Mouse (Mus musculus): ENCODE data around the gene Hyal1.

The Hyal1 gene

DNA sequence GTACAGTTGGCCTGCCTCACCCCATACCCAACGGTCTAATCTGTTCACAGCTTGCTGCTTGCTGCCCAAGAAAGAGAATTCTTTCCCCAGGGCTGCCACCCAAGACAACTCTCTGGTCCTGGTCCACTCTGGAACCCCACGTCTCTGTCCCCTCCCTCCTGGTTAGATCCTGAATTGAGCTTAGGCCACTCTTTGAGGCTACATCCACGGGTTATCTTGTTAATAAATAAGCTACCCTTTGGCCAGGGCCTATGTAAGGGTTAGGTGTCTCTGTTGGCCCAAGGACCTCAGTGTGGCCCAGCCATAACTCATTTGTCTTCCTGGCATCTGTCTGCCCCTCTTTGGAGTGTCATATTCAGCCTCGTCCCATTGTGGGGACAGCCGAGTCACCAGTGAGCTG lies 21.7 kb downstream of the Hyal1 start:
- no peak for DNase-seq

DNA sequence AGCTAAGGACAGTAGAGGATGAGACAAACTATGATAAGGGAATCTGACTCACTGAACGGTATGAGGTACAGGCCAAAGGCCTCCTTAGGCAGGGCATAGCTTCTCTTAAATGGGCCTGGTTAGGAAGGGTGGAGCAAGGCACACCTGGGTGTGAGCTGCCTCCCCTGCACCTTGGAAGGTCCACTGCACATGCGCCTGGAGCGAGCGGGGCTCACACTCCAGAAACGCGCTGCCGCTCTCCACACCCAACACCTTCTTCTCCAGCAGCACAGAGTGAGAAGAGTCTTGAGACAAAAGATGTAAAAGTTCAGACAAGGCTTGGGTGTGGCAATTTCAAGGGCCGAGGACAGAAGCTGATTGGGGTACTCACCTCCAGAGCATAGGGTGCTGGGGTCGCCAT lies 22.7 kb downstream of the Hyal1 start:
- no peak for DNase-seq

DNA sequence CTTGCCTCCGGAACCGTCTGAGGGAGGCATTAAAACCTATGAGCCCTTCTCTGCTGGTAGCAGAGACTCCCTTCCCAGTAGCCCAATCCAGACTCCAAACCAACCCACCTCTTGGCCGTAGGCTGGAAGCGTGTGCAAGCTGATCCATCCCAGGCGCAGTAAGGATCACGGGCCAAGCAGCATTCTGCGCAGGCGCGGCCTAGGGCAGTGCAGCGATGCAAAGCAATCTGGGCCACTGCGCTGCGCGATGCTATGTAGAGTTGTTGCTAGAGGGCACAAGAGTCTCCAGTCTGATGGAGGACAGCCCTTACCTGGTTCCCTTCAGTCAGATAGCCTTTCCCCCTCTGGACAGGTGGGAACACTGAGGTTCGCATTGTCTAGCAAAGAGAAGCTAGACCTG lies 23.1 kb downstream of the Hyal1 start:
- no peak for DNase-seq

DNA sequence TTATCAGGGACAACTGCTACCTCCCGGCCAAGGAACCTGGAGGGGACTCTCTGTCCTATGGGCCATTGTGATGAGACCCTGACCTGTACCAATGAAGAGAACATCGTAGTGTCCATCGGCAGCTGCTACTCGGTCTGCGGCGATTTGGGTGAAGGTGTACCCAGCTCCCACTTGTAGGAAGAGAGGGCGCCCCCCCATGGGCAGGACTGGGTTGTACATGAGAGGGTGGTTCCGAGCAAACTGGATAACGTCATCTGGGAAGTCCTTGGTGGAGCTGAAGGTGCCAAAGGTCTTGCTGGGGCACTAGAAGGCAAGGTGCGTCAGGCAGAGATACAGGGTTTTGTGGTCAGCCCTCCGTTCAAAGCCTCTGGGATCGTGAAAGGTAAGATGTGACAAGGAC lies 24.0 kb downstream of the Hyal1 start:
- no peak for DNase-seq

DNA sequence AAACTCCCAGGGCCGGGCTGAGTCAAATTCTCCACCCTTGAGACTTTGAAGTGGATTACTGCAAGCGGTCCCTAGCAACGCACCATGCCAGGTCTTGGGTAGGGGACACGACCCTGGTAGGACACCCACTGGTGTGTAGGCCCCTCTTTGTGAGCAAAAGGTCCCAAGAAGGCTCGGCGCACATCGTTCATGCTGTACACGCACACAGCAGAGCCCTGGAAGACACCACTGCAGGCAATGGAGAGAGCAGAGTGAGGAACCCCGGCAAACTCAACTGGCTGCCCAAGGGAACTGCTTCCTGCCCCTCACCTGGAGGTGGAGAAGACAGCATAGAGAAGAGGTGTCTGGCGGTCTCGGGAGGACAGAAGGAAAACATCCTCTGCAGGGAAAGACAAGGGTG lies 24.5 kb downstream of the Hyal1 start:
- no peak for DNase-seq

DNA sequence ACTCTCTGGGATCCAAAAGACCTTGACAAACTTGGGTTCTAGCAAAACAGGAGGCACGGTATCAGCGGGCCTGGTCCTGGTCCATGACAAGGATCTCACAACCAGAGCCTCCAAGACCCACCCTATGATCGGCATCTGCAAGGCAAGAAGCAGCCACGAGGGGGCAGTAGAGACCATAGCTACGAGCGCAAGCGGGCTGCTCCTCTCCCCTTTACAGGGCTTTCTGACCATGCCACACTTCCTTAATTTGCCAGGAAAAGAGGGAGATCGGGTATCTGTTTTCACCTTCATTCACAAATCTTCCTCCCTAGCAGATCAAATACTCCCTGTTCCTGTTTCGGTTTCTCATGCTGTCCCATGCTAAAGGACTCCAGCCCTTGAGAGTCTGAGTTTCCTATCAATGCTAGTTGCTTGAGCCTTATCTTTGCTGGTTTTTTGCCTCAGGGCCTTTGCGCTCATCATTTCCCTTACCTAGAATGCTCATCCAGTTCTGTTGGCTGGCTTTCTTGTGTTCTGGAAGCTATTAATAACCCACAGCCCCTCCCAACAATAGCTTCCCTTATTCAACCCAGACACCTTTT lies 25.4 kb downstream of the Hyal1 start:
- peak; percentile 76 to 93 for DNase-seq

DNA sequence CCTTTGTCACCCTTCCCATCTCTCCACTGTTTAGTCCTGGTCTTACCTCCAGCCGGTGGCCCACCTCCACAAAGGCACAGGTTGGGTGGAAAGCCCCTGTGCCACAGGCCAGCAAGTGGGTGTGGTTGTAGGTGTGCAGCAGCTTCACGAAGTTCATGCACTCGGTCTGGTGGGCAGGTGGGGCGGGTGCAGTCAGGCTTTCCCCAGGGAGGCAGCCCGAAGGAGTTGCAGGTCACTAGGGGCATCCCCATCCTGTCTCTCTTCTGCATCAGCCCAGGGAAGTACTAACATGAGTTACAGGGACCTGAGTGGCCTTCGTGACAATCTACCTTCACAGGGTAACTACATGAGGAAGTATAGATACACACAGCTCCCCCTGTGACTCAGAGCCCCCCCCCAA lies 26.5 kb downstream of the Hyal1 start:
- peak in 1 of 2 experiments; percentile 33 for DNase-seq

DNA sequence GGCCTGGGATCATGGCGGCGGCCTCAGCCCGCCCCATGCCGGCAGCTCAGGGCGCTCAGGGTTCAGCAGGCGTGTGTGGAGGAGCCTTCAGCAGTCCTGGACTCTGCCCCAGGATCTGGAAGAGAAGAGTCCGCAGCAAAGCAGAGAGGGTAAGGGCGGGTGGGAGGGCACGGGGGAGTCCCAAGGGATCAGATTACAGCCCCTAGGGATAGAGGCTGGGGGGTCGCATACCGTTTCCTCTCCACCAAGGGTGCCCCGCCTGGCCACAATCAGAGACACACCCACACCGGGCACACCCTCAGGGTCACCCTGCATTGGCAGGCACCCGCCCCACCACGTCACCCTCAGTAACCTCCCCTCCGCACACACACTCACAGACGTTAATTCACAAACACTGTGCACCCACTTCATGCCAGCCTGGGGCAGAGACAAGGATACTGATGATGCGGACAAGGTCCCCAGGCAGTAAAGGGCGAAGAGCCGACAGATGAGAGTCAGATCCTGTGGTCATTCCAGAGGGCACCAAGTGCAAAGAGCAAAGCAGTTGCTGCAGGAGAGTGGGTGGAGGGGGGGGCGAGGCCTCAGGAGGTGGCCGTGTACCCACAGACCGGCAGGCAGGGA lies 28.4 kb downstream of the Hyal1 start:
- no peak for DNase-seq

DNA sequence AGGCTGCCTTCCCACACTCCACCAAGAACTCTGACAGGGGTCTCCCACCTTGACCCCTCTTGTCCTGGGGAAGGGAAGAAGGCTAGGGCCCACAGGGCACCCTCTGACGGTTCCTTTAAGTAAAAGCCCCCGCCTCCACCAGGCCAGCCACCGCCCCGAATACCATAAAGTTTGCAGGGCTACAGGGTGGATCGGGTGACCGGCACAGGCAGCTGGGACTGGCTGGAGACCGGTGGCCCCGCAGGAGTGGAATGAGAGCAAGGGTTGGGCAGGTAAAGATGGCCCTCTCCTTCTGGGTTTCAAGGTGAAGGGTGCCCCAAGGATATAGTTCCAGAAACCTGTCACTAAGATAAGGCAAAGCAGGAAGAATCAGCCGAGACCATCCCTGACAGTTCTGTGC lies 29.9 kb downstream of the Hyal1 start:
- no peak for DNase-seq

DNA sequence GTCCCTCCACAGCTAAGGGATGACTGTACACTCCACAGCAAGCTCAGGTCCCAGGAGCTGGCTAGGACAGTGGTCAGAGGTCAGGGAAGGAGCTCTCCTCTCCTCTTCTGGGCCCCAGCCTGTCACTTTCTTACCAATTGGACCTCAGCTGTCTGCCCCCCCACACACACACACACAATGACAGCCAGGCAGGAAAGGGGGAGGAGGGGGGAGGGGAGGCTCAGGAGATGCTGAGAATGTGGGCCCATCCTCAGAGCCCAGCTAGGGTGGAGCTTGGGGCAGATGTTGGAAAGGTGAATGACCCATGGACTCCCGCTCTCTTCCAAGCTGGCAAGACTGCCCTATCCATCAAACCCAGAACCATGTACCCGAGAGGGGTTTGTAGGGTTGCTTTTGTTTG lies 30.3 kb downstream of the Hyal1 start:
- no peak for DNase-seq

DNA sequence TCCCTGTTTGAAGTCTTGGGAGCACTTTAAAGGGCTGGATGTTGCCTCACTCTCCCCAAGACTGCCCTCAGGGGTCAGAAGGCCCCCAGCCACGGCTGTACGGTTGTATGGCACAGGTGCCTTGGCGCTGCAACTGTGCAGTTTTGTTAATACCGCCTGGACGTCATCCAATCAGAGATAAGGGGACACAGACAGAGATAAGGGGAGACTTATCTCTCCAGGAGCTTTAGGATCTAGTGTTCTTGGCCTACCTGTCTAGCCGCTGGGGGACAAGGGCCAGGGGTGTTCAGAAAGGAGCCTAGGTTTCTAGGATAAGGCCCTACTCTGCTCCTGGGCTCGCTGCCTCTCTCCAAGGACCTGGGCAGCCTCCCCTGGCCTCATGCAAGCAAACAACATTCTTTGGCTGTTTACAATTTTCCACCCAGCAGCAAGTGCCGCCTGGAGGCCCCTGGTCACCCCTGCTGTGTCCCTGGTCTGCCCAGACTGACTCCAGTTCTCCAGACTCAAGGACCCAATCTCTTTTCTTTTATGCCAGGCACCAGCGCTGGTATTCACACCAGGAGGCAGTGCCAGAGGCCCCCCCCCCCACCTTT lies 31.0 kb downstream of the Hyal1 start:
- no peak for DNase-seq

DNA sequence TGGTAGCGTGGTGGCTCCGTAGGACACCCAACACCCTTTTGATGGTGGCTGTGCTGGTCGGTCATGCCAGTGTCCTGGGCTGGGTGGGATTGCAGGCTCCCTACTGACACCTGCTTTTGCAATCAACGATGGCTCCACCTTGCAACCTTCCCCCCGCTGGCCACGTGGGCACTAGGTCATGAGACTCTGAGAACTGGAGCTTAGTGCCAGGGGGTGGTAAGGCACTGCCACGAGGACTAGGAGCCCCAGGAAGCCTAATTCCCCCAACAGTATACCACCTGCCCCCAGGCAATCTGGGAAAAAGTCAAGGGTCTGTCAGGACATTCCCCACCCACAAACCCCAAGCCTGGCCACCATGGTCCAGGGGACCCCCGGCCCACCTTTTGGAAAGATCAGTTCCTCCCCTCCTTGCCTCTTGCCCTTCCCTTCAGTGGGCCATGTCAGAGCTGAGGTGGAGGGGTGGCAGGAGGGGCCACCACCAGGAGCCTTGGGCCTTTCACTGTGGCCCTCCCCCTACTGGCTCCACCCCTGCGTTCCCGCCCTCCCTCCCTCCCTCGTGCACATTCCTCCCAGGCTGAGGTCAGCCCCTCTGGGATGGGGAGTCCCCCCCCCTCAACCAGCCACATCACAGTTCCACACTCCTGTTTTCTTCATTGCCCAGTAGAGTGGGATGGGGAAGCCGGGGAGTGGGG lies 32.2 kb downstream of the Hyal1 start, which contains the start of gene Sema3b:
Gene Sema3b, minus strand, starts transcription at position 489 of the 692 bp plus-strand sequence.
- no peak for DNase-seq

DNA sequence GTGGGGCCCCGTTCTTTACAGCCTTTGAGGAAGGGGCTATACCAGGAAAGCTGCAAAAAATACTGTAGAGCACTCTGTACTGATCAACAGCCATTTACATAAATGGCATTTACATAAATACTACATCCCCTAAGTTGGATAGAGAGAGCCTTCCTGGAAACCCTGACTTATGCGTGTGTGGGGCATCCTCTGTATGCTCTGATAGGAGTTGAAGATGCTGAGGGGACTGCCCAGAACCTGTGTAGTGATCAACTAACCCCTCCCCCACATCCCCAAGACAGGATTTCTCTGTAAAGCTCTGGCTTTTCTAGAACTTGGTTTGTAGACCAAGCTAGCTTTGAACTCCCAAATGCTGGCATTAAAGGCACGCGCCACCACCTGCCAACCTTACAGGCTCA lies 32.7 kb downstream of the Hyal1 start:
- DNase-seq: no peak

DNA sequence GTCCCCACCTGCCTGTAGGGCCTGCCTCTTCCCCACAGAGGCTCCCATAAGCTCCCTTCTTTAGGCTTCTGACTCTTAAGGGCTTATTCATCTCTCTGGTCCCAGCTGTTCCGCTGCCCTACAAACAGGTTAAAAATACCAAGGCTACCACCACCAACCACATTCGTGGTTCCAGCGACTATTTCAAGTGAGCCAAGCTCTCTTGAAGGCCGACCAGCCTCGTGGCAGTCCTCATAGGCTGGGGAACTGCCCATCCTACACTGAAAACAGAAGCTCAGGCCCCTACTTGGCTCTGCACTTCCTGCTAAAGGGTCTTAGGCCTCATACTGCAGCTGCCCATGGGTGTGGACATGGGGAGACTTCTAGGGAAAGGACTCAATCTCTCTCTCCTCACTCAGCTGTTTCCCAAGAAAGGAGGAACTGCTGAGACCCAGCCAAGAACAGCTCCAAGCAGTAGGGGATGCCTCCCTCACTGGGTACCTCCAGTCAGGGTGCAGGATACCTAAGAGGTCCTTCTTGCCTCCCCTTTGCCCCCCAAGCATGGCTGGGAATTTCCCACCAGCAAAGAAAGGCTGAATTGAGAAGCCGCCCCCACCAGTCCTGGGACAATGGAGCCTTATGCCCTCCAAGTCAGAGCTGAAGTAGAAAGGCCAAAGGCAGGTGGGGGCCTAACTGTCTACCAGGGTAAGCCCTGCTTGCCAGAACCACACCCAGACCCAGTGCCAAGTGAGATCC lies 34.9 kb downstream of the Hyal1 start:
- no peak for DNase-seq

DNA sequence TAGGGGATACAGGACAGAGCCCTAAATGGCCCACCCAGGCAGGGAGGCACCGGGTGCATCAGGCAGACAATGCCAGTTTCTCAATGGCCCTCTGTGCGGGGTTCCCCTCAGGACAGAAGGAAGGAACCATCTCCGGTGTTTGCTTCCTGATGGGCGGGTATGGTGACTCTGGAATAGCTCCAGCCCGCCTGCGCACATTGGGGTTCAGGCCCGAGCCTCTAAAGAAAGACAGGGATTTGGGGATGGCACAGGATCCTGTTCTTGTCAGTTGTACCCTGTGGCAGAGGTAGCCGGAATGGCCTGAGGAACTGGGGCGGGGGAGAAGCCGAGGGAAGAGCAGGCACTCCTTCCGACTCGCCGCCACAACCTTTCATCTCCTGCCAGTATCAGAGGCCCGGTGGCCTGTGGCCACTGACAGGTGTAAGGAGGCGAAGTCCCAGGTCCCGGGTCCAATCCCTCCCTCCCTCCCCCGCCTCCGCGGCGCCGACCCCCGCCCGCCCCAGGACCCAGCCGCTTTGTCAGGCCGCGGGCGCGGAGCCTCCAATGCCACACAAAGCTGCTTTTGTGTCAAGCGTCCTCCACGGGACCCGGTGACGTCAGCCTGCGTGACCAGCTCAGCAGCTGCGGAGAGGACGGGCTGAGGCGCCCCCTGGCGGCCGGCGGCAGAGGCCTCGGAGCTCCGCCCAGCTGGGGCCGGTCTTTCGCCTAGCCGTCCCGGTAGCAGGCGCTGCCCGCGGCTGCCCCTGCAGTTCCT lies 35.6 kb downstream of the Hyal1 start:
- DNase-seq: peak; percentile 93 to 98

DNA sequence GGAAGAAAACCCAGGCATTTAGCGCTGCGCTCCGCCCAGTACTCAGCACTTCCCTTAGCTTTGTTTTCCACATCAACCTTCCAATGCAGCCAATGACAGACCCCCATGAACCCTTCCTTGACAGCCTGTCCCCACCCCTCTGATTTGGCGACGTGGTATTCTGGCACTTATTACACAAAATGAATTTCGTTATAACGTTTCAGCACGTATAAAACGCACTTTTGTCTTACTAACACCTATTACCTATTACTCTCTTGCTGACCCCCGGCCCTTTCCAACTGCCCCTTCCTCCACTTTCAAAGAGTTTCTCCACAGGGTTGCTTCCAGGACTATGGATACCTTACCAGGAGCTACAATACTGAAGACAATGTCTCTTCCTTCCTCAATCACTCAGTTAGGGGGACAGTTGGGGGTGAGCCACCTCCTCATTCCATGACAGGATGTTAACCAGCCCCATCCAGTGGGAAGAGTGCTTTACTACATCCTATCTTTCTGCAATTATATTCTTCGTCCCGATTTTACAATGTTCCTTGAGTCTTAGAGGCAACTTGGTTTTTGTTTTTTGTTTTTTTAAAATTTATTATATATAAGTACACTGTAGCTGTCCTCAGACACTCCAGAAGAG lies 36.3 kb downstream of the Hyal1 start:
- DNase-seq: no peak

DNA sequence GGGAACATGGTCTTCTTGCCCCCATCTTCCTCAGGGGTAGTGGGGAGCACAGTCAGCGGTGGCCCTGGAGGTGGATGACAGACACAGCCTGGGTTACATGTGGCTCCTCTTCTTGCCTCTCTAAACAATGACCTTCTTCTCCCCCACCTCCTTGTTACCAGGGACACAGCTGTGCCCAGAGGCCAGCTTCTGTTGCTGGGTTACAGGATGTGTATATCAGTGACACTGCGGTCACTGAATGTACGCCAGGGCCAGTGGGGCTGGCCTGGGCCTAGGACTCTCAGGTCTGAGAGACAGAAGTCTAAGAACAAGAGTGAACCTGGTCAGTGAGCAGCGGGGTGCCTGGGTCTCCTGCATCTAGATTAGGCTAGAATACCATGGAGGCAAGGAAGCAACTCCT lies 38.3 kb downstream of the Hyal1 start:
- DNase-seq: no peak

DNA sequence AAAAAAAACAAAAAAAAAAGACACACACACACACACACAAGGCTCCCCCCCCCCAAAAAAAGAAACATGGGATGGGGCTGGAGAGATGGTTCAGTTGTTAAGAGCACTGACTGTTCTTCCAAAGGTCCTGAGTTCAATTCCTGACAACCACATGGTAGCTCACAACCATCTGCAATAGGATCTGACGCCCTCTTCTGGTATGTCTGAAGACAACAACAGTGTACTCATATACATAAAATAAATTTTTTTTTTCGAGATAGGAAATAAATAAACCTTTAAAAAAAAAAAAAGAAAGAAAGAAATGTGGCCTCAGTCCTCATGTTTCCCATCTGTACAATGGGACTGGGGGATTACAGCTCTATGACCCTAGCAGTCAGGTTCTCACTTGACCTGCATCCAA lies 40.7 kb downstream of the Hyal1 start:
- no peak for DNase-seq

DNA sequence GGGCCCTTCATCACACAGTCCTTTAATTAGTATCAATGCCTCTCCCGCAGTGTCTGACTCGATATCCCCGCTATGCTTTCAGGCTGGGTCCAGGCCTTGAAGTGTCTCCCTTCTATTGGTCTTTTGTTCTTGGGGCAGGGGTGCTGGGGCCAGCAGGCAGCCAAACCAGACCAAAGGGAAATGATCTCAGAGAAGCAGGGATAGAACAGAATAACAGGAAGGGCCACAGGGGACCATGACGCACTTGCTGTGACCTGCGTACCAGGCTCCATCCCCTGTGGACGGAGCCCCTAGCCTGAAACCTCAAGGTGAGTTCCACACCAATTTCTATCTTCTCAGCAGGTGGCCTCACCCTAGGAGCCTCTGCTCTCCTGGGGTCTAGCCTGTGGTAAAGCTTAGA lies 41.4 kb downstream of the Hyal1 start:
- no peak for DNase-seq

DNA sequence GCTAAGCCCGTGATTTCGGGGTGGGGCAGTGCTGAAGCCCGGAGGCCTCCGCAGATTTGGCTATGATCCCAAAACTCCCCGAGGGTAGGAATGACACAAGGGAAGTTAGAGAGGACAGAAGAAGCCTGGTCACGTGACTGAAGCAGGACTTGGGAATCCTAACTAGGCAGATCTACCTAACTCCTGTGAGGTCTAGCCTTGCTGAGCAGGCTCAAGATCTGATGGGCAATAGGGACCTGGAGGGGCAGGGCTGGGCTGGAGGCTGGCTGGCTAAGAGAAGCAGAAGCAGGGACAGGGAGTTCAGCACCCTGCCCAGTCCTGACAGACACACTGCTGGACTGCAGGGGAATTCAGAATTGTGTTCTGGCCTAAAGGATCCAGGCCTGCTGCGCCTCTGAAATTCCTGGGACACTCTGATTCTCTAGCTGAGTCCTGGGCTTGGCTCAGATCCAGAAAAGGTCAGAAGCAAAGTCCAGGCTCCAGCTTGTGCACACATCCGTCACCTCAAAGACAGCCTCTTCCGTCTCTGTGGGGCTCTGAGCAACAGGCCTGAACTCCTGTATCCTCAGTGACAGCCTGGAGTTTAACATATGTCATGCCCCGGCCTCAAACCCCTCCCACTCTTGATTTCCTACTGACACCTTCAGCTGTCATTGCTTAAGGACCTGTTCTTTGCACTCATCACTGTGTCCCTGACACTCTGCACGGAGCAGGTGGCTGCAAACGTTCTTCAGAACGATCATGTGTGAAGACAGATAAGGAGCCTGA lies 42.2 kb downstream of the Hyal1 start:
- no peak for DNase-seq

DNA sequence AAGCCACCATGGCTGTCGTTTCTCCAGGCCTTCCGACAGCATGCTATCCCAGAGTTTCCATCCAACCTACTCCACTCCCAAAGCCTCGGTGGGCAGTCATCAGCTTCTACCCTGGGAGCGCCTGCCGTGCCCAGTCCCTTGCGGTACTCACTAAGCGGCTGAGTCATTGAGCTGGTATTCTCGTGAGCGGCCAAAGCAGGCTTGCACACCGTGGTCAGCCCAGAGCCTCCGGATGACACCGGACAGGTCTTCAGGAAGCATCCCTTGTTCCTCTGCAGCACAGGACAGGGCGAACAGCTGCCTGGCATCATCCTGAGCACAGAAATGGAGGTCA lies 42.8 kb downstream of the Hyal1 start:
- DNase-seq: no peak

DNA sequence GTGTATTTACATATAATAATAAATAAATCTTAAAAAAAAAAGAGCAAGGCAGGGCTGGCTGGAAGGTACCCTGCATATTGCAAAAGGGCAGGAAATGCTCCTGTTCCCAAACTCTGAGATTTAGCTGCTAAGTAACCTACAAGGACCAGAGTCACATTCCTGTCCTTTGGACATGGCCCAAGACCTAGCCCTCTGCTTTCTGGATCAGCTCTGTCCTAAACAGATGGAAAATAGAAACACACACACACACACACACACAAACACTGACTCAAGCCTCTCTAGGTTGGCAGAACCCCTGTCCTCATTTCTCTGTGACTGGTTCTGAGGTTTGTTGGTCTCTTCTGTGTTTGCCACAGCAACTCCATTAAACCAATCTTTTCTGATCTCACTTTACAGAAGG lies 44.2 kb downstream of the Hyal1 start:
- DNase-seq: no peak
